Mouse (Mus musculus) right cerebral cortex, postnatal 14 days (tissue): Measurements from ENCODE around the gene Tinf2.
A peak's percentile ranks its signal among the peaks of the same experiment; 100 is the strongest.

ENCODE experiments used
- DNase-seq: peaks from one replicate; pipeline ENCODE4 v3.0.0; 2022

The Tinf2 gene

GRCm38 (mm10) chr14:55681160-55682117 is at the start of gene Tinf2:
Tinf2 (minus strand) TSS chr14:55681820.
- DNase-seq: peak; percentile 95

- DNase-seq: no peak
Measured at GRCm38 (mm10) chr14:55730531-55731032, 49.0 kb upstream of the Tinf2 start.

GRCm38 (mm10) chr14:55730116-55730515 is 48.5 kb upstream of the Tinf2 start:
- no peak for DNase-seq

GRCm38 (mm10) chr14:55727889-55728685 is 46.5 kb upstream of the Tinf2 start:
- DNase-seq: no peak

- no peak for DNase-seq
Measured at GRCm38 (mm10) chr14:55726261-55726660, 44.6 kb upstream of the Tinf2 start.

GRCm38 (mm10) chr14:55724411-55724871 is 42.8 kb upstream of the Tinf2 start:
- DNase-seq: no peak

GRCm38 (mm10) chr14:55723433-55723832 is 41.8 kb upstream of the Tinf2 start:
- no peak for DNase-seq

- no peak for DNase-seq
Measured at GRCm38 (mm10) chr14:55722438-55722945, 40.9 kb upstream of the Tinf2 start.

- DNase-seq: peak; percentile 95
Measured at GRCm38 (mm10) chr14:55721700-55722437, 40.2 kb upstream of the Tinf2 start, which contains the start of gene Rabggta. Rabggta (minus strand) TSS chr14:55722263.

GRCm38 (mm10) chr14:55721076-55721475 is 39.5 kb upstream of the Tinf2 start:
- no peak for DNase-seq

GRCm38 (mm10) chr14:55720666-55721065 is 39.0 kb upstream of the Tinf2 start:
- no peak for DNase-seq

GRCm38 (mm10) chr14:55719737-55720136 is 38.1 kb upstream of the Tinf2 start:
- no peak for DNase-seq

- DNase-seq: no peak
Measured at GRCm38 (mm10) chr14:55716884-55717283, 35.3 kb upstream of the Tinf2 start.

GRCm38 (mm10) chr14:55716271-55716670 is 34.7 kb upstream of the Tinf2 start:
- DNase-seq: no peak

GRCm38 (mm10) chr14:55714893-55715292 is 33.3 kb upstream of the Tinf2 start:
- no peak for DNase-seq

GRCm38 (mm10) chr14:55713729-55714122 is 32.1 kb upstream of the Tinf2 start, which contains the start of gene Tgm1:
Tgm1 (minus strand) TSS chr14:55713926.
- no peak for DNase-seq

- DNase-seq: no peak
Measured at GRCm38 (mm10) chr14:55713007-55713728, 31.5 kb upstream of the Tinf2 start.

- DNase-seq: no peak
Measured at GRCm38 (mm10) chr14:55711786-55712185, 30.2 kb upstream of the Tinf2 start.

GRCm38 (mm10) chr14:55709509-55709908 is 27.9 kb upstream of the Tinf2 start:
- DNase-seq: no peak

- no peak for DNase-seq
Measured at GRCm38 (mm10) chr14:55707397-55707796, 25.8 kb upstream of the Tinf2 start.

GRCm38 (mm10) chr14:55706051-55706600 is 24.5 kb upstream of the Tinf2 start:
- DNase-seq: no peak
